Mouse (Mus musculus) forebrain, embryonic 10.5 days (tissue): ENCODE data around the gene Tnfrsf13b. TPM values are rescaled to one million over a fixed set of nuclear protein-coding genes. Genes with fewer than 3 reads are reported as not detected.

Experiments
- DNase-seq: peaks from one replicate; pipeline ENCODE4 v3.0.0-alpha.2; 2017; ENCODE audit warnings: low spot score; ENCODE audit errors: extremely low spot score
- H3K27ac ChIP-seq: fragments of 300-500 bp; sonication (generic); 2 replicates; pipeline ENCODE4 v1.5.1; 2016; ENCODE audit warnings: mild to moderate bottlenecking
- H3K27me3 ChIP-seq: fragments of 300-500 bp; sonication (generic); 2 replicates; pipeline ENCODE4 v1.6.1; 2016; ENCODE audit warnings: mild to moderate bottlenecking; ENCODE audit not compliant: poor library complexity, severe bottlenecking
- H3K36me3 ChIP-seq: fragments of 300-500 bp; sonication (generic); replicated peaks from 2 replicates; pipeline ENCODE4 v1.6.1; 2016; ENCODE audit warnings: mild to moderate bottlenecking, moderate library complexity
- H3K4me1 ChIP-seq: fragments of 300-500 bp; sonication (generic); 2 replicates; pipeline ENCODE4 v1.6.1; 2016
- H3K4me3 ChIP-seq: fragments of 300-500 bp; sonication (generic); 2 replicates; pipeline ENCODE4 v1.5.1; 2016; ENCODE audit warnings: mild to moderate bottlenecking, moderate library complexity
- H3K9me3 ChIP-seq: fragments of 300-500 bp; sonication (generic); 2 replicates; pipeline ENCODE4 v1.6.1; 2016; ENCODE audit warnings: mild to moderate bottlenecking, moderate library complexity
- WGBS: fragments of 180-500 bp; shearing (Covaris S2); methylation state at CpG from one replicate; pipeline ENCODE4 v1.1.7; 2016; 5-methylcytosine and 5-hydroxymethylcytosine counted together
- polyA plus RNA-seq: library from polyadenylated mRNA; unstranded; fragments of >200 nt; fragmentation: Nextera tagmentation; extraction: Ambion mirVana; gene quantifications from 2 replicates; pipeline ENCODE4 v1.2.1, GENCODE M21; 2016

Gene Tnfrsf13b
- polyA plus RNA-seq: 0.63 and 1.3 TPM in 2 replicates

GRCm38 (mm10) chr11:61126606-61127355 lies at the start of gene Tnfrsf13b:
Tnfrsf13b (plus strand) TSS chr11:61126755.
- H3K36me3 ChIP-seq: no peaks in the 10 kb centered on the region
- no peak for DNase-seq
- no peaks in the 10 kb centered on the region for H3K4me1 ChIP-seq
- H3K4me3 ChIP-seq: no peak within 1 kb of the TSS
- no peak within 1 kb of the TSS for H3K27ac ChIP-seq
- no peaks in the 10 kb centered on the region for H3K9me3 ChIP-seq
- H3K27me3 ChIP-seq: no peaks in the 10 kb centered on the region
- WGBS: 87% methylated on average over 23 of the region's 23 CpGs

- DNase-seq: no peak
- no peak overlapping the region for H3K27ac ChIP-seq
- H3K27me3 ChIP-seq: no peaks in the 10 kb centered on the region; the same call in 1 of the 2 replicates
- no peak overlapping the region for H3K4me3 ChIP-seq
- no peaks in the 10 kb centered on the region for H3K4me1 ChIP-seq
- H3K9me3 ChIP-seq: no peaks in the 10 kb centered on the region
- 91% methylated on average over 2 of the region's 2 CpGs for WGBS
- H3K36me3 ChIP-seq: no peaks in the 10 kb centered on the region
These were observed 44.9 kb upstream of the Tnfrsf13b start for GRCm38 (mm10) chr11:61081624-61082023.

- Histone ChIP-seq H3K4me3 (no peak overlapping the region), H3K27me3 (no peaks in the 10 kb centered on the region), H3K36me3 (no peaks in the 10 kb centered on the region), H3K4me1 (peaks cover 10% of the 10 kb centered on the region), H3K9me3 (no peaks in the 10 kb centered on the region; the same call in 1 of the 2 replicates), H3K27ac (no peak overlapping the region)
- WGBS: 79% methylated on average over 7 of the region's 7 CpGs
- no peak for DNase-seq
These were observed 36.4 kb upstream of the Tnfrsf13b start for GRCm38 (mm10) chr11:61090195-61090594.

- H3K9me3 ChIP-seq: no peaks in the 10 kb centered on the region; the same call in 1 of the 2 replicates
- H3K27me3 ChIP-seq: no peaks in the 10 kb centered on the region
- H3K4me1 ChIP-seq: peaks cover 10% of the 10 kb centered on the region
- H3K36me3 ChIP-seq: no peaks in the 10 kb centered on the region
- DNase-seq: no peak
- H3K4me3 ChIP-seq: no peak overlapping the region
- 71% methylated on average over 3 of the region's 3 CpGs for WGBS
- no peak overlapping the region for H3K27ac ChIP-seq
These were observed 35.4 kb upstream of the Tnfrsf13b start for GRCm38 (mm10) chr11:61091192-61091591.

GRCm38 (mm10) chr11:61091642-61092262 lies 34.8 kb upstream of the Tnfrsf13b start:
- peak; percentile 66 for DNase-seq
- 16% methylated on average over 7 of the region's 7 CpGs for WGBS

GRCm38 (mm10) chr11:61098046-61098445 lies 28.5 kb upstream of the Tnfrsf13b start:
- DNase-seq: no peak
- Histone ChIP-seq H3K4me3 (no peak overlapping the region), H3K27me3 (peaks cover 1% of the 10 kb centered on the region; the same call in 1 of the 2 replicates), H3K36me3 (no peaks in the 10 kb centered on the region), H3K9me3 (no peaks in the 10 kb centered on the region; the same call in 1 of the 2 replicates), H3K4me1 (peaks cover 7% of the 10 kb centered on the region), H3K27ac (no peak overlapping the region)
- WGBS: 69% methylated on average over 1 of the region's 1 CpGs

More at GRCm38 (mm10) chr11:61091642-61092262, 34.8 kb upstream of the Tnfrsf13b start:
- no peak overlapping the region for H3K27ac ChIP-seq
- H3K36me3 ChIP-seq: no peaks in the 10 kb centered on the region
- peaks cover 10% of the 10 kb centered on the region for H3K4me1 ChIP-seq
- no peak overlapping the region for H3K4me3 ChIP-seq
- no peaks in the 10 kb centered on the region; the same call in 1 of the 2 replicates for H3K9me3 ChIP-seq
- no peaks in the 10 kb centered on the region for H3K27me3 ChIP-seq

GRCm38 (mm10) chr11:61102397-61103339 lies 23.9 kb upstream of the Tnfrsf13b start:
- WGBS: 67% methylated on average over 13 of the region's 13 CpGs
- no peak for DNase-seq
- H3K27ac ChIP-seq: no peak overlapping the region
- peak overlapping the region; percentile 14; the same call in 1 of the 2 replicates for H3K4me3 ChIP-seq
- peaks cover 24% of the 10 kb centered on the region for H3K27me3 ChIP-seq
- H3K9me3 ChIP-seq: no peaks in the 10 kb centered on the region
- peaks cover 19% of the 10 kb centered on the region for H3K4me1 ChIP-seq
- H3K36me3 ChIP-seq: no peaks in the 10 kb centered on the region

GRCm38 (mm10) chr11:61104241-61104901 lies 22.2 kb upstream of the Tnfrsf13b start:
- Histone ChIP-seq H3K4me1 (peaks cover 19% of the 10 kb centered on the region), H3K27me3 (peaks cover 24% of the 10 kb centered on the region), H3K9me3 (no peaks in the 10 kb centered on the region), H3K27ac (no peak overlapping the region), H3K36me3 (no peaks in the 10 kb centered on the region), H3K4me3 (peak overlapping the region; percentile 11; the same call in 1 of the 2 replicates)
- DNase-seq: peak; percentile 90
- WGBS: 24% methylated on average over 20 of the region's 20 CpGs

GRCm38 (mm10) chr11:61108911-61109361 lies 17.6 kb upstream of the Tnfrsf13b start:
- no peak overlapping the region for H3K27ac ChIP-seq
- H3K4me3 ChIP-seq: no peak overlapping the region
- H3K27me3 ChIP-seq: peaks cover 14% of the 10 kb centered on the region
- H3K9me3 ChIP-seq: no peaks in the 10 kb centered on the region
- no peaks in the 10 kb centered on the region for H3K36me3 ChIP-seq
- whole genome bisulfite sequencing: 90% methylated on average over 12 of the region's 12 CpGs
- H3K4me1 ChIP-seq: peaks cover 6% of the 10 kb centered on the region
- DNase-seq: no peak

- H3K4me1 ChIP-seq: no peaks in the 10 kb centered on the region; the same call in 1 of the 2 replicates
- peaks cover 10% of the 10 kb centered on the region; the same call in 1 of the 2 replicates for H3K27me3 ChIP-seq
- no peak overlapping the region for H3K27ac ChIP-seq
- no peaks in the 10 kb centered on the region for H3K36me3 ChIP-seq
- no peaks in the 10 kb centered on the region for H3K9me3 ChIP-seq
- H3K4me3 ChIP-seq: no peak overlapping the region
- DNase-seq: no peak
- 89% methylated on average over 6 of the region's 6 CpGs for WGBS
These were observed 16.8 kb upstream of the Tnfrsf13b start for GRCm38 (mm10) chr11:61109707-61110106.

GRCm38 (mm10) chr11:61110113-61110512 lies 16.4 kb upstream of the Tnfrsf13b start:
- H3K4me1 ChIP-seq: no peaks in the 10 kb centered on the region
- WGBS: 84% methylated on average over 10 of the region's 10 CpGs
- H3K27ac ChIP-seq: no peak overlapping the region
- no peak overlapping the region for H3K4me3 ChIP-seq
- no peaks in the 10 kb centered on the region for H3K36me3 ChIP-seq
- peaks cover 6% of the 10 kb centered on the region; the same call in 1 of the 2 replicates for H3K27me3 ChIP-seq
- no peak for DNase-seq
- H3K9me3 ChIP-seq: no peaks in the 10 kb centered on the region

- no peak overlapping the region for H3K4me3 ChIP-seq
- no peaks in the 10 kb centered on the region for H3K9me3 ChIP-seq
- WGBS: 62% methylated on average over 1 of the region's 1 CpGs
- H3K4me1 ChIP-seq: no peaks in the 10 kb centered on the region
- H3K27ac ChIP-seq: no peak overlapping the region
- H3K27me3 ChIP-seq: peaks cover 3% of the 10 kb centered on the region; the same call in 1 of the 2 replicates
- DNase-seq: no peak
- H3K36me3 ChIP-seq: no peaks in the 10 kb centered on the region
These were observed 15.6 kb upstream of the Tnfrsf13b start for GRCm38 (mm10) chr11:61110928-61111327.
